Mouse (Mus musculus) olfactory bulb, adult 2 months (tissue): Measurements from ENCODE around the gene Lrrc15.

Experiments
- CTCF ChIP-seq: fragments of 200-500 bp; IDR thresholded peaks from 2 replicates; pipeline ENCODE4 v1.5.1; 2012; ENCODE audit warnings: low read depth, mild to moderate bottlenecking, low read length, moderate library complexity; ENCODE audit not compliant: insufficient read depth
- POLR2A ChIP-seq: fragments of 200-500 bp; IDR thresholded peaks from 2 replicates; pipeline ENCODE4 v1.6.1; 2012; ENCODE audit warnings: mild to moderate bottlenecking, low read depth, low read length, moderate library complexity; ENCODE audit not compliant: insufficient read depth

- TF ChIP-seq CTCF (no peak), POLR2A (no peak)
Observed at GRCm38 (mm10) chr16:30302686-30303085, 19.6 kb upstream of the Lrrc15 start.
